Mouse (Mus musculus) lung, adult 2 months (tissue): ENCODE data around the gene Col1a2.

Source experiments
- CTCF ChIP-seq: fragments of 200-500 bp; IDR thresholded peaks from 2 replicates; pipeline ENCODE4 v1.5.1; 2011; ENCODE audit warnings: mild to moderate bottlenecking, low read length, control low read depth; ENCODE audit not compliant: insufficient read depth
- POLR2A ChIP-seq: fragments of 200-500 bp; IDR thresholded peaks from 2 replicates; pipeline ENCODE4 v1.6.1; 2011; ENCODE audit warnings: low read depth, mild to moderate bottlenecking, control low read depth, low read length, borderline replicate concordance; ENCODE audit errors: extremely low read depth

GRCm38 (mm10) chr6:4545727-4546126 is 41.1 kb downstream of the Col1a2 start:
- no peak for TF ChIP-seq POLR2A
- peak; percentile 77 for TF ChIP-seq CTCF
